Comparison of ENCODE assay signal across 10 mouse cellular contexts in genomic region chr9:111690484-111690855, GRCm38 (mm10). TPM values are rescaled to one million over a fixed set of nuclear protein-coding genes. Genes with fewer than 3 reads are reported as not detected.
DNase-seq lines count a peak whose midpoint lies in the region; ATAC-seq and TF ChIP-seq lines count a peak whose summit lies in the region.
"Had no signal": no experiment of that assay in that cellular context is flagged by ENCODE, and none has a peak within 500 bp of the region (broad histone marks: within the 10 kb centered on the region; RNA-seq: fewer than 3 reads in every experiment).

No protein-coding gene starts in this region.

- H3K27ac ChIP-seq in lung, embryonic 15.5 days, result no peak overlapping the region
- no peak overlapping the region for H3K27ac ChIP-seq in forebrain, embryonic 16.5 days (ENCODE audit: low read length)
- H3K27ac ChIP-seq in liver, embryonic 13.5 days, result no peak overlapping the region
- H3K27ac ChIP-seq in stomach, embryonic 15.5 days, result no peak overlapping the region
- H3K27ac ChIP-seq in cerebellum, adult 2 months (ENCODE audit: insufficient read depth, low read length), result no peak overlapping the region

- peak overlapping the region; percentile 44 for H3K4me3 ChIP-seq in lung, embryonic 15.5 days
- peak overlapping the region; percentile 57 for H3K4me3 ChIP-seq in forebrain, embryonic 16.5 days (replicated peaks; ENCODE audit: low read length)
- H3K4me3 ChIP-seq in liver, embryonic 13.5 days (replicated peaks), result peak overlapping the region; percentile 43
- peak overlapping the region; percentile 48 for H3K4me3 ChIP-seq in stomach, embryonic 15.5 days (replicated peaks)
- no peak overlapping the region for H3K4me3 ChIP-seq in cerebellum, adult 2 months (replicated peaks; ENCODE audit: insufficient read depth, low read depth, low read length)
- H3K4me3 ChIP-seq: erythroblast, embryonic 14.5 days had no signal

- no peaks in the 10 kb centered on the region for H3K9me3 ChIP-seq in lung, embryonic 15.5 days
- H3K9me3 ChIP-seq in forebrain, embryonic 16.5 days (ENCODE audit: control insufficient read depth, low read length), result no peaks in the 10 kb centered on the region
- no peaks in the 10 kb centered on the region for H3K9me3 ChIP-seq in liver, embryonic 13.5 days (replicated peaks)
- H3K9me3 ChIP-seq in stomach, embryonic 15.5 days, result no peaks in the 10 kb centered on the region

- DNase-seq in lung, postnatal 14 days, result no peak
- no peak for DNase-seq in liver, embryonic 13.5 days
- DNase-seq in right cerebral cortex, postnatal 36 days (ENCODE audit: low spot score in 2 of 2), result no peak
- DNase-seq in cerebellum, adult 2 months, result no peak
- DNase-seq in lung, postnatal 36 days, result no peak
- DNase-seq: lung, adult 2 months had no signal

- no peak for ATAC-seq in lung, embryonic 15.5 days (ENCODE audit: borderline replicate concordance, extremely low read depth, low FRiP score, low TSS enrichment)
- no peak for ATAC-seq in forebrain, embryonic 16.5 days
- ATAC-seq in liver, embryonic 13.5 days (ENCODE audit: low read depth), result no peak
- ATAC-seq in stomach, embryonic 15.5 days (ENCODE audit: insufficient read depth, low FRiP score, low read depth), result no peak

- 6% methylated on average over 6 of the region's 6 CpGs for WGBS in lung, embryonic 15.5 days
- 13% methylated on average over 6 of the region's 6 CpGs for WGBS in forebrain, embryonic 16.5 days
- 9% methylated on average over 6 of the region's 6 CpGs for WGBS in liver, embryonic 13.5 days (ENCODE audit: insufficient replicate concordance)
- 9% methylated on average over 6 of the region's 6 CpGs for WGBS in stomach, embryonic 15.5 days
- 15% methylated on average over 6 of the region's 6 CpGs for WGBS in cerebellum, adult 2 months

- H3K9ac ChIP-seq in lung, embryonic 15.5 days, result 0 out of 2 replicates have a peak overlapping the region, but pooled peaks have one; percentile 7
- peak overlapping the region; percentile 66 for H3K9ac ChIP-seq in forebrain, embryonic 16.5 days (replicated peaks; ENCODE audit: low read depth, low read length)
- H3K9ac ChIP-seq in liver, embryonic 13.5 days, result no peak overlapping the region
- H3K9ac ChIP-seq in stomach, embryonic 15.5 days, result peak overlapping the region; percentile 20; the same call in 1 of the 2 replicates

- no peak for TF ChIP-seq POLR2A in cerebellum, adult 2 months (IDR thresholded peaks at IDR 0.05; ENCODE audit: borderline replicate concordance, insufficient read depth, low read length)

- H3K36me3 ChIP-seq in lung, embryonic 15.5 days, result no peaks in the 10 kb centered on the region
- H3K36me3 ChIP-seq in forebrain, embryonic 16.5 days (ENCODE audit: control insufficient read depth, insufficient read depth), result no peaks in the 10 kb centered on the region
- no peaks in the 10 kb centered on the region for H3K36me3 ChIP-seq in liver, embryonic 13.5 days
- no peaks in the 10 kb centered on the region for H3K36me3 ChIP-seq in stomach, embryonic 15.5 days

- H3K27me3 ChIP-seq in lung, embryonic 15.5 days, result peaks cover 35% of the 10 kb centered on the region
- no peaks in the 10 kb centered on the region for H3K27me3 ChIP-seq in forebrain, embryonic 16.5 days (replicated peaks; ENCODE audit: control insufficient read depth, insufficient read depth, low read length)
- H3K27me3 ChIP-seq in liver, embryonic 13.5 days, result peaks cover 22% of the 10 kb centered on the region
- peaks cover 20% of the 10 kb centered on the region for H3K27me3 ChIP-seq in stomach, embryonic 15.5 days (replicated peaks)
- peaks cover 5% of the 10 kb centered on the region; the same call in 1 of the 2 replicates for H3K27me3 ChIP-seq in cerebellum, adult 2 months (ENCODE audit: control insufficient read depth, insufficient read depth, low read length)

- H3K4me2 ChIP-seq in lung, embryonic 15.5 days, result peak overlapping the region; percentile 91
- peak overlapping the region; percentile 96 for H3K4me2 ChIP-seq in forebrain, embryonic 16.5 days (ENCODE audit: low read length)
- H3K4me2 ChIP-seq in liver, embryonic 13.5 days, result peak overlapping the region; percentile 59
- H3K4me2 ChIP-seq in stomach, embryonic 15.5 days, result peak overlapping the region; percentile 93

- no peak for TF ChIP-seq CTCF in cerebellum, adult 2 months (IDR thresholded peaks at IDR 0.05; ENCODE audit: borderline replicate concordance, insufficient read depth, low read depth, low read length)

- H3K4me1 ChIP-seq in lung, embryonic 15.5 days, result peaks cover 7% of the 10 kb centered on the region; the same call in 1 of the 2 replicates
- H3K4me1 ChIP-seq in forebrain, embryonic 16.5 days (replicated peaks; ENCODE audit: control insufficient read depth, insufficient read depth, low read length), result peaks cover 17% of the 10 kb centered on the region
- H3K4me1 ChIP-seq in liver, embryonic 13.5 days (replicated peaks), result no peaks in the 10 kb centered on the region
- peaks cover 5% of the 10 kb centered on the region; the same call in 1 of the 2 replicates for H3K4me1 ChIP-seq in stomach, embryonic 15.5 days
- no peaks in the 10 kb centered on the region for H3K4me1 ChIP-seq in cerebellum, adult 2 months (ENCODE audit: control insufficient read depth, insufficient read depth, low read length)

RNA-seq across cellular contexts. Expression of gene Stac, which starts 0.3 kb away (rescaled TPM):
- polyA plus RNA-seq in lung, embryonic 15.5 days (2015; fragmentation: Nextera tagmentation; extraction: Ambion mirVana), result 1.1 and 1.5 TPM in 2 replicates
- 3.6 and 5.1 TPM in 2 replicates for polyA plus RNA-seq in forebrain, embryonic 16.5 days (2015; fragmentation: Nextera tagmentation; extraction: Ambion mirVana)
- polyA plus RNA-seq in liver, embryonic 13.5 days (2015; fragmentation: Nextera tagmentation; extraction: Ambion mirVana), result 0.15 and 0.23 TPM in 2 replicates
- polyA plus RNA-seq in stomach, embryonic 15.5 days (2015; fragmentation: Nextera tagmentation; extraction: Ambion mirVana), result 4.4 and 4.5 TPM in 2 replicates
- polyA plus RNA-seq in cerebellum, adult 2 months (2012; rRNA removed), result 9.8 and 11.5 TPM in 2 replicates
- polyA plus RNA-seq: erythroblast, embryonic 14.5 days had no signal
